Mouse (Mus musculus) thymus, adult 2 months (tissue): ENCODE results near the gene Dio1. TPM values are rescaled to one million over a fixed set of nuclear protein-coding genes. Genes with fewer than 3 reads are reported as not detected.

Experiments used
- DNase-seq: peaks from one replicate; pipeline ENCODE4 v3.0.0; 2021
- H3K27ac ChIP-seq: fragments of 200-500 bp; 2 replicates; pipeline ENCODE4 v1.5.1; 2012; ENCODE audit warnings: low read length, control low read depth; ENCODE audit not compliant: control insufficient read depth, insufficient read depth
- H3K27me3 ChIP-seq: fragments of 200-500 bp; 2 replicates; pipeline ENCODE4 v1.6.1; 2012; ENCODE audit warnings: mild to moderate bottlenecking, low read length, moderate library complexity, mixed read lengths; ENCODE audit not compliant: control insufficient read depth, insufficient read depth
- H3K36me3 ChIP-seq: fragments of 200-500 bp; 2 replicates; pipeline ENCODE4 v1.6.1; 2012; ENCODE audit warnings: mild to moderate bottlenecking, low read length, moderate library complexity; ENCODE audit not compliant: control insufficient read depth, insufficient read depth
- H3K4me1 ChIP-seq: fragments of 200-500 bp; replicated peaks from 2 replicates; pipeline ENCODE4 v1.6.1; 2012; ENCODE audit warnings: low read length; ENCODE audit not compliant: control insufficient read depth, insufficient read depth
- H3K4me3 ChIP-seq: fragments of 200-500 bp; 2 replicates; pipeline ENCODE4 v1.5.1; 2012; ENCODE audit warnings: mild to moderate bottlenecking, low read length, control low read depth, moderate library complexity; ENCODE audit not compliant: control insufficient read depth, insufficient read depth
- CTCF ChIP-seq: fragments of 200-500 bp; IDR thresholded peaks from 2 replicates; pipeline ENCODE4 v1.5.1; 2012; ENCODE audit warnings: mild to moderate bottlenecking, control low read depth, low read length, moderate library complexity, borderline replicate concordance; ENCODE audit not compliant: control insufficient read depth, poor library complexity, insufficient read depth; ENCODE audit errors: extremely low read depth
- POLR2A ChIP-seq: fragments of 200-500 bp; IDR thresholded peaks from 2 replicates; pipeline ENCODE4 v1.6.1; 2012; ENCODE audit warnings: mild to moderate bottlenecking, low read length, control low read depth, moderate library complexity; ENCODE audit not compliant: control insufficient read depth, poor library complexity, insufficient read depth; ENCODE audit errors: extremely low read depth
- WGBS: fragments of 180-500 bp; shearing (Covaris S2); methylation state at CpG from one replicate; pipeline ENCODE4 v1.1.7; 2018; 5-methylcytosine and 5-hydroxymethylcytosine counted together
- polyA plus RNA-seq: library from polyadenylated mRNA; depleted of rRNA; stranded (reverse); fragments of >200 nt; gene quantifications from 2 replicates; pipeline ENCODE4 v1.2.3, GENCODE M21; 2012

Dio1 gene
- polyA plus RNA-seq, 1 experiment, result 9.7 TPM

DNA sequence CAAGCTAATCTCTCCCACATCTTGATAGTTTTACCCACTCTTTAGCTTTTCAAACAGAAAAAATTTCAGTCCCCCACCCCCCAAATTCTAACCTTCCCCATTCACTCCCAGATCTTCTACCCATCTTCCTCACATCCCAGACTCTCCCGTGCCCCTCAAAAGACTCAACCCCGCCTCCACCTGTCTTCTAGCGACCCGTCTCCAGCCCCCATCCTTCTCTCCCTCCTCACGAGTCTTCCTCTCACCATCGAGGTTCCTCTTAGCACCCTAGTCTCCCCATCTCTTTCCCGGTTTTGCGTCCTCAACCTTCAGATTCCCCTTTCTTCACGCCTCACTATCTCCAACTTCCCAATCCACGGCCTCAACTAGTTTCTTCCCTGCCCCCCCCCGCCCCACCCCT lies 54.4 kb downstream of the Dio1 start:
- Histone ChIP-seq H3K27ac (peak overlapping the region; percentile 51; the same call in 1 of the 2 replicates), H3K4me1 (peaks cover 15% of the 10 kb centered on the region), H3K4me3 (peak overlapping the region; percentile 74), H3K36me3 (no peaks in the 10 kb centered on the region), H3K27me3 (no peaks in the 10 kb centered on the region)
- WGBS, result 7% methylated on average over 11 of the region's 11 CpGs
- TF ChIP-seq CTCF (no peak), POLR2A (no peak)
- DNase-seq, result peak; percentile 32

DNA sequence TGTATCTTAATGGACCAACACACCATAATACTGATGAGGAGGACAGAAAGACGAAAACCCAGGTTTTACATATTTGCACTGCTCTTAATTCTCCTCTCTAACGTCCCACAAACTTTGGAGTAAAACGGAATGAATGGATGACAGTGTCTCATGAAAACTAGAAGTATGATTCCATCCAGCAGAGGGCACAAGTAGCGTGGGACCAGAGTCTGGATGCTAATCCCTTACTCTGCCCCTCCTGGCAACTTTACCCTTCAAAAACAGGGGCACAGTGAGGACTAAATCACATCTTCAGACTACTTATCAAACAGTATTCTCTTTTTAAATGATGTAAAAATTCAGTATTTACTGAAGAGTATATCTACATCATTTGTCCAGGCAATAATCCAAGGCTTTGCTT lies 56.5 kb downstream of the Dio1 start:
- H3K4me3 ChIP-seq, result no peak overlapping the region
- H3K4me1 ChIP-seq, result peaks cover 20% of the 10 kb centered on the region
- peaks cover 20% of the 10 kb centered on the region for H3K36me3 ChIP-seq
- peak; percentile 64 for DNase-seq
- no peaks in the 10 kb centered on the region for H3K27me3 ChIP-seq
- no peak overlapping the region for H3K27ac ChIP-seq
- 32% methylated on average over 4 of the region's 4 CpGs for WGBS
- TF ChIP-seq POLR2A (no peak), CTCF (no peak)

DNA sequence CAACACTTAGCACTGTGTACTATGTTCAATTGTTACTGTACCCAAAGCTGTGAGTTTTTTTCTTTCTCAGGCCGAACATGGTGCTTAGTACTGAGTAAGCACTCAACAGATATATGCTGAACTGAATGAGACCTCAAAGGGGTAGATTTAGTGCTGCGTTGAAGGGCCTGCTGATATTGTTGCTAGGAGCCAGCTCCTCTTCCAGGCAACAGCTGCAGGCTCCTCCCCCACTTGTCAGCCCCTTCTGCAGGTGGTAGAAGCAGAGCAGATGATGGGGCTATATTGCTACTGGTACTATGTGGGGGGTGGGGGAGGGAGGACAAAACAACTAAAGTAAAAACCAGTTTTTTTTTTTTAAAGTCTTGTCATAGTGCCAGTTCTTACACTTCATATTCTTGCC lies 57.5 kb downstream of the Dio1 start:
- Histone ChIP-seq H3K27ac (peak overlapping the region; percentile 85; the same call in 1 of the 2 replicates), H3K4me3 (no peak overlapping the region), H3K27me3 (no peaks in the 10 kb centered on the region), H3K4me1 (peaks cover 20% of the 10 kb centered on the region), H3K36me3 (peaks cover 22% of the 10 kb centered on the region)
- peak; percentile 81 for DNase-seq
- whole genome bisulfite sequencing, result 24% methylated on average over 2 of the region's 2 CpGs
- TF ChIP-seq CTCF (no peak), POLR2A (no peak)

DNA sequence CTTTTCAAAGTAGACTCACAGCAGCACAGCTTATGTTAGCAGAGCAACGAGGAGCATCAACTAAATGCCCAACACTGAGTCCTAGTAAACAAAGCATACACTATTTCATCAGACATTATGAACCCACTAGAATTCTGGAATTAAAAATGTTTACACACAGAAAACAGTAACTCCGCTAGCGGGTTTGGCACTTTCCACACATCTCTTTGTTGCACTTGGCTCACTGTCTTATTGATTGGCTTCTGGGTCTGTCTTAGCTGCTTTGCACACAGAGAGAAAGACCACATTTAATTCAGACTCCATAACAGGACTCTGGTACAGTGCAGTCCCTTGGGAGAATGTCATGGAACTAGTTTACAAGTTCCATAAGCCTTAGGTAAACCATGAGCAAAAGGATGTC lies 58.9 kb downstream of the Dio1 start:
- TF ChIP-seq POLR2A (no peak), CTCF (no peak)
- Histone ChIP-seq H3K27me3 (no peaks in the 10 kb centered on the region), H3K4me1 (peaks cover 18% of the 10 kb centered on the region), H3K4me3 (no peak overlapping the region), H3K27ac (no peak overlapping the region), H3K36me3 (peaks cover 36% of the 10 kb centered on the region)
- 93% methylated on average over 3 of the region's 3 CpGs for WGBS
- no peak for DNase-seq

DNA sequence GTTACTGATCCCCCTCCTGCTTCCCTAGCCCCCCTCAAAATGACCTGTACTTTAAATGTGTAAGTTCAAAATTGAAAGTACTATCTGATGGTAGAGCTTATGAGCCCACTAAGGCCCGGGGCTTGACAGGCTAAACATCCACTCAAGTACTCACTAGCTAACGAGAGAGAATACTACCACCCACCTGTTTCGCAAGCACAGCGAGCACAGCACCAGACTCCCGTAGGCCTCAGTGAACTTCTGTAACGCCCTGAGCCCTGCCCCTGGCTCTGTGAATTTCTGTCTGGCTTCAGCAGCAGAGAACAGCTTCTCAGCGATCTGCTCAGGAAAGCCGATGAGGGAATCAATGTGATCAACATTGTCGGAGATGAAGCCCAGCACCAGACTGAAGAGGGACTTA lies 59.9 kb downstream of the Dio1 start:
- Histone ChIP-seq H3K27me3 (no peaks in the 10 kb centered on the region), H3K4me3 (no peak overlapping the region), H3K27ac (no peak overlapping the region), H3K36me3 (peaks cover 42% of the 10 kb centered on the region), H3K4me1 (peaks cover 15% of the 10 kb centered on the region)
- no peak for TF ChIP-seq POLR2A
- TF ChIP-seq CTCF, result no peak
- DNase-seq, result no peak
- 92% methylated on average over 9 of the region's 9 CpGs for WGBS

DNA sequence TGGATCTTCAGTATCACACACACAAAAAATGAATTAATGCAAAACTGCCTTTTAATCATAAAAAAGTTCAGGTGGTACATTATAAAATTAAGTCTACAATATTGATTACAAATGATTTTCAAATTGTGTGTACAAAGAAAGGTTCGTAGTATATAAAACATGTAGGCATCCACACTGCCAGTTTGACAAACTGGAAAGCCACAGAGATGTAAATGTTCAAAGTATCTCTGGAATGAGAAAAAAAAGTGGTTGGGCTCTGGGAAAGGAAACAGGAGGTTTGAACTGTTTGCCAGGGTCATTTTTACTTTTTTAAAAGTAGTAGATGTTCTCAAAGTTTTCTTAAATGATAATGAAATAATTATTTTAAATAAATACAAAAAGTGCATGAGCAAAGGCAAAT lies 60.9 kb downstream of the Dio1 start:
- Histone ChIP-seq H3K27me3 (no peaks in the 10 kb centered on the region), H3K27ac (no peak overlapping the region), H3K4me1 (peaks cover 13% of the 10 kb centered on the region), H3K36me3 (peaks cover 52% of the 10 kb centered on the region), H3K4me3 (no peak overlapping the region)
- no peak for DNase-seq
- TF ChIP-seq POLR2A (no peak), CTCF (no peak)
- WGBS, result 100% methylated on average over 1 of the region's 1 CpGs

DNA sequence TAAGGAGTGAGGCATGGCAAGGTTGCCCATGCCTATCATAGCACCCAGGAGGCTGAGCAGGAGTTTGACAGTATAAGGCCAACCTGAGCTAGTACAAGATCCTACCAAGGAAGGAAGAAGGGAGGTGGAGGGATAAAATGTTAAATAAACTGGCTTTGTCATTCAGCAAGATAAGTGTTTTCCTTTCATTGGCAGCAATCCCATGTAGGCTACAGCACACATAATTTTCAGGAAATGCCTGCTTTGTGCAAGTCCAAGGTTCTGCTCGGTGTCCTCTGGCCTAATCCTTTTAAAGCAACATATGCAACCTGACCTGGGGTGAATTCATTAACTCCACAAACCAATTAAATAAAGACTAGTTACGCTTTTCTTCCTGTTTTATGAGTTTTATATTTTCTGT lies 61.6 kb downstream of the Dio1 start:
- H3K4me1 ChIP-seq, result peaks cover 13% of the 10 kb centered on the region
- no peak for TF ChIP-seq CTCF
- no peak for TF ChIP-seq POLR2A
- peaks cover 58% of the 10 kb centered on the region for H3K36me3 ChIP-seq
- H3K27me3 ChIP-seq, result no peaks in the 10 kb centered on the region
- no peak for DNase-seq
- 93% methylated on average over 2 of the region's 2 CpGs for WGBS
- no peak overlapping the region for H3K27ac ChIP-seq
- no peak overlapping the region for H3K4me3 ChIP-seq
